Mouse (Mus musculus): Measurements from ENCODE around the gene Ggct.

DNA sequence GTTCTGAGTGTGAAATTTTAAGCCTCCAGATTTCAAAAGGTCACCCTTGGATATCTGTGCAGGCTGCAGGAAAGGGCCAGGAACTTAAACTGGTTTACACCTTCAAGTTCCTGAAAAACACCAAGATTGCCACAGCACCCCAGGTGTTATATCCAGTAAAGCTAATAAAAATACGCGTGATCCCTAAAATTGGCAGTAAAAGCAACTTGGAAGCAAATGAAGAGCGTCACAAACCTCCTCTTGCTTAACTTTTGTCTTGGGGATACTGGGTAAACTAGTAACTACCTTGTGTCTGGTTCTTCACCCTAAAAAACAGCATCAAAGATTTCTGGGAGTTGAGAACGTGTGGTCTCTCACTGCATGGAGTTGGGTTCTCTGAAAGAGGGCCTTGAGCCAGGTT is 44.0 kb upstream of the Ggct start:
- no peak for TF ChIP-seq CTCF (IDR thresholded peaks at IDR 0.05; ENCODE audit: low read depth)
- no peak for TF ChIP-seq EP300 (IDR thresholded peaks at IDR 0.05; ENCODE audit: low read depth)
